Mouse (Mus musculus) right cerebral cortex, postnatal 36 days (tissue): ENCODE data around the gene Secisbp2l.

ENCODE experiments used
- DNase-seq, 2 experiments: peaks; one replicate each; pipeline ENCODE4 v3.0.0; 2022; ENCODE audit warnings: low spot score in 2 of 2, mixed read lengths in 1 of 2

Gene Secisbp2l

GRCm38 (mm10) chr2:125704907-125705631 is 77.6 kb downstream of the Secisbp2l start:
- no peak for DNase-seq

GRCm38 (mm10) chr2:125702851-125703250 is 79.8 kb downstream of the Secisbp2l start:
- no peak for DNase-seq

GRCm38 (mm10) chr2:125701606-125702005 is 81.1 kb downstream of the Secisbp2l start:
- DNase-seq, result no peak

GRCm38 (mm10) chr2:125696219-125696618 is 86.5 kb downstream of the Secisbp2l start:
- DNase-seq, result no peak

GRCm38 (mm10) chr2:125694798-125695197 is 87.9 kb downstream of the Secisbp2l start:
- no peak for DNase-seq

- DNase-seq, result peak; percentile 27 to 42
Observed at GRCm38 (mm10) chr2:125692010-125692409, 90.7 kb downstream of the Secisbp2l start.
